Comparison of ENCODE assay signal across 15 mouse cellular contexts in the genomic region with DNA sequence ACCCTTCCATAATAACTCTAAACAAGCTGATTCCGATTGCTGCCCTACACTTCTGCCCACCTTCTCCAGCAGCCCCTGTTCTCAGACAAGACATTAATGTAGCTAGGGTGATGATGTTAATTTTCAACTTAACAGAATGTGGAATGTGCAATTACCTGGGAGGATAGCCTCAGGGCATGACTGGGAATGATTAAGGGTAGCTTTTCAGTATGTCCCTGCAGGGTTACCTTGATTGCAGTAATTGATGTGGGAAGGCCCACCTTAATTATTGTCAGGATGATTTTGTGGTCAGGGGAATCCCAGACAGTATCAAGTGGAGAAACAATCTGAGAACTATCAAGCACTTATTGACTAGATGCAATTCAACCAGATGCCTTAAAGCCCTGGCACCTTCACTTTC.
"Had no signal": no experiment of that assay in that cellular context is flagged by ENCODE, and none has a peak within 500 bp of the region (broad histone marks: within the 10 kb centered on the region; RNA-seq: fewer than 3 reads in every experiment).

No protein-coding gene starts in this region.

- H3K4me1 ChIP-seq: neural tube, embryonic 13.5 days; neural tube, embryonic 15.5 days; stomach, embryonic 15.5 days had no signal

- H3K4me2 ChIP-seq: neural tube, embryonic 13.5 days; neural tube, embryonic 15.5 days; stomach, embryonic 15.5 days had no signal

- DNase-seq: right cerebral cortex, adult 18-20 months; right cerebral cortex, postnatal 14 days; right cerebral cortex, postnatal 25 days; right cerebral cortex, postnatal 4 days; spleen, adult 18-20 months; thymus, adult 18-20 months; thymus, adult 2 months; thymus, postnatal 14 days; thymus, postnatal 25 days; thymus, postnatal 36 days; thymus, postnatal 4 days had no signal

- H3K27me3 ChIP-seq: neural tube, embryonic 13.5 days; neural tube, embryonic 15.5 days; stomach, embryonic 15.5 days had no signal

- H3K36me3 ChIP-seq: neural tube, embryonic 13.5 days; neural tube, embryonic 15.5 days; stomach, embryonic 15.5 days had no signal

- H3K9me3 ChIP-seq: neural tube, embryonic 13.5 days; neural tube, embryonic 15.5 days; stomach, embryonic 15.5 days had no signal

- H3K9ac ChIP-seq: neural tube, embryonic 13.5 days; neural tube, embryonic 15.5 days; stomach, embryonic 15.5 days had no signal

- H3K27ac ChIP-seq: neural tube, embryonic 13.5 days; neural tube, embryonic 15.5 days; stomach, embryonic 15.5 days; stomach, postnatal 0 days had no signal

- H3K4me3 ChIP-seq: neural tube, embryonic 13.5 days; neural tube, embryonic 15.5 days; stomach, embryonic 15.5 days had no signal
